Mouse (Mus musculus): ENCODE measurements around the gene Gpr153. TPM values are rescaled to one million over a fixed set of nuclear protein-coding genes. Genes with fewer than 3 reads are reported as not detected.

Gpr153 gene
- polyA plus RNA-seq, 1 experiment from 2014 or later, result 5.2 TPM

GRCm38 (mm10) chr4:152239974-152240373, 34.1 kb upstream of the Gpr153 start:
- no peak for DNase-seq (ENCODE audit: low spot score)

GRCm38 (mm10) chr4:152243241-152243891, 30.7 kb upstream of the Gpr153 start:
- TF ChIP-seq CTCF (IDR thresholded peaks at IDR 0.05; ENCODE audit: low read depth), result no peak
- H3K9ac ChIP-seq (ENCODE audit: low read depth, low read length), result no peak overlapping the region
- H3K27me3 ChIP-seq (ENCODE audit: insufficient read depth, low read length), result no peaks in the 10 kb centered on the region
- no peak overlapping the region for H3K27ac ChIP-seq
- no peak overlapping the region for H3K4me2 ChIP-seq (ENCODE audit: low read length)
- H3K36me3 ChIP-seq (ENCODE audit: insufficient read depth, low read length), result 0 out of 2 replicates have a peak, but pooled peaks cover 7% of the 10 kb centered on the region
- WGBS, result 88% methylated on average over 9 of the region's 9 CpGs
- DNase-seq (ENCODE audit: low spot score) (no peak), ATAC-seq (replicated peaks; ENCODE audit: low FRiP score, low read depth) (no peak)
- H3K9me3 ChIP-seq (replicated peaks; ENCODE audit: low read length), result no peaks in the 10 kb centered on the region
- H3K4me3 ChIP-seq (replicated peaks; ENCODE audit: low read depth, low read length), result no peak overlapping the region
- no peaks in the 10 kb centered on the region for H3K4me1 ChIP-seq (replicated peaks; ENCODE audit: insufficient read depth, low read length)

More at GRCm38 (mm10) chr4:152239974-152240373, 34.1 kb upstream of the Gpr153 start:
- Histone ChIP-seq H3K9ac (ENCODE audit: low read depth, low read length) (no peak overlapping the region), H3K4me3 (replicated peaks; ENCODE audit: low read depth, low read length) (no peak overlapping the region), H3K27me3 (ENCODE audit: insufficient read depth, low read length) (no peaks in the 10 kb centered on the region), H3K4me2 (ENCODE audit: low read length) (no peak overlapping the region), H3K9me3 (replicated peaks; ENCODE audit: low read length) (no peaks in the 10 kb centered on the region), H3K4me1 (replicated peaks; ENCODE audit: insufficient read depth, low read length) (no peaks in the 10 kb centered on the region), H3K27ac (no peak overlapping the region), H3K36me3 (ENCODE audit: insufficient read depth, low read length) (0 out of 2 replicates have a peak, but pooled peaks cover 10% of the 10 kb centered on the region)
- TF ChIP-seq CTCF (IDR thresholded peaks at IDR 0.05; ENCODE audit: low read depth), result no peak
- ATAC-seq (replicated peaks; ENCODE audit: low FRiP score, low read depth), result no peak
- 77% methylated on average over 4 of the region's 4 CpGs for WGBS

GRCm38 (mm10) chr4:152243969-152244368, 30.1 kb upstream of the Gpr153 start:
- no peak overlapping the region for H3K27ac ChIP-seq

DNA sequence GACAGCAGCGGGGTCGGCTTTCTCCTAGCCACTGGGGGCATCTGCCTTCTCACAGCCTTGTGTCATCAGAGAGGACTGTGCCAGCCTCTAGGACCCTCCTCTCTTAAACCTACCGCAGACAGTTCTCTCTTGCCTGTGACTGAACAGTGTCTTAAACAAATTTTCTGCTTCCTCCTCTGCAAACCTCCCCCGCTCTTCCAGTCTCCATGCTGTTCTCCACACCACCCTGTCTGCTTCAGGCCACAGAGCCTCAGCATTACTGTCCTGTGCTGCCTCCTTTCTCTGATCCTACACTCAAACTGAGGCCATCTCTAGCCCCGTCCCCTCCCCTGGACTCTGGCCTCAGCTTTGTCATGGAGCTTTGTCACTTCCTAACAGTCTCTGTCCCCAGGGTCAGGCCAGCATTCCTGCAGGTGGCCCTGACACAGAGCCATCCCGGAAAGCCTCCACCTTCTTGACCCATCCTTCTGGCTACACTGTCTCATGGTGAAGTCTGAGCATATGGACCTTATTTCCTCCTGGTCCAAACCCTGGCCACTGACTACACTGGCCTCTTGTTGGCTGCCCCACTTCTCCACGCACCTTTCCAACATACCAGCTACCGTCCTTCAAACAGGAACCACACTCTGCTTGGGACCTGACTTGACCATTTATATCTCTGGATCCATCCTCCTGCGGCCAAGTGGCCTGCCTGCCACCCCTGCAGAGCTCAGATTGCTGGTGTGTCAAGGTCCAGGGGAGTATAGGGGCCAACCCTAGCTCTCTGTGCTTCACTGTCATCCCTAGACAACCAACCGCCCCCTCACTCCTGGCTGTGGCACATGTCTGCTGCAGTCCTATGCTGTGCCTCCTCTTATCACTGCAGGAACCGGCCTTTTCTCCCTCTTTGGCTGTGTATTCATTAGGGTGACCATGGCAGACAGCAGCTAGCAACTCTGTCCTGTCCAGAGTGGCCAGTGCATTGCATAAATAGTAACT, 29.2 kb upstream of the Gpr153 start:
- no peaks in the 10 kb centered on the region for H3K27me3 ChIP-seq (ENCODE audit: insufficient read depth, low read length)
- no peak overlapping the region for H3K27ac ChIP-seq
- H3K4me3 ChIP-seq (replicated peaks; ENCODE audit: low read depth, low read length), result no peak overlapping the region
- no peaks in the 10 kb centered on the region for H3K9me3 ChIP-seq (replicated peaks; ENCODE audit: low read length)
- H3K4me1 ChIP-seq (replicated peaks; ENCODE audit: insufficient read depth, low read length), result no peaks in the 10 kb centered on the region
- DNase-seq (ENCODE audit: low spot score) (no peak), ATAC-seq (replicated peaks; ENCODE audit: low FRiP score, low read depth) (no peak)
- no peak overlapping the region for H3K9ac ChIP-seq (ENCODE audit: low read depth, low read length)
- no peak overlapping the region for H3K4me2 ChIP-seq (ENCODE audit: low read length)
- H3K36me3 ChIP-seq (ENCODE audit: insufficient read depth, low read length), result 0 out of 2 replicates have a peak, but pooled peaks cover 4% of the 10 kb centered on the region
- TF ChIP-seq CTCF (IDR thresholded peaks at IDR 0.05; ENCODE audit: low read depth), result no peak
- WGBS, result 65% methylated on average over 11 of the region's 11 CpGs

More at GRCm38 (mm10) chr4:152243969-152244368, 30.1 kb upstream of the Gpr153 start:
- Histone ChIP-seq H3K9me3 (replicated peaks; ENCODE audit: low read length) (no peaks in the 10 kb centered on the region), H3K27me3 (ENCODE audit: insufficient read depth, low read length) (no peaks in the 10 kb centered on the region), H3K4me2 (ENCODE audit: low read length) (no peak overlapping the region), H3K4me1 (replicated peaks; ENCODE audit: insufficient read depth, low read length) (no peaks in the 10 kb centered on the region), H3K36me3 (ENCODE audit: insufficient read depth, low read length) (0 out of 2 replicates have a peak, but pooled peaks cover 7% of the 10 kb centered on the region), H3K4me3 (replicated peaks; ENCODE audit: low read depth, low read length) (no peak overlapping the region), H3K9ac (ENCODE audit: low read depth, low read length) (no peak overlapping the region)
- no peak for DNase-seq (ENCODE audit: low spot score)
- WGBS, result 94% methylated on average over 8 of the region's 8 CpGs
- no peak for ATAC-seq (replicated peaks; ENCODE audit: low FRiP score, low read depth)
- TF ChIP-seq CTCF (IDR thresholded peaks at IDR 0.05; ENCODE audit: low read depth), result no peak

- no peak for TF ChIP-seq CTCF (IDR thresholded peaks at IDR 0.05; ENCODE audit: low read depth)
- H3K4me2 ChIP-seq (ENCODE audit: low read length), result no peak overlapping the region
- no peak overlapping the region for H3K4me3 ChIP-seq (replicated peaks; ENCODE audit: low read depth, low read length)
- no peaks in the 10 kb centered on the region for H3K4me1 ChIP-seq (replicated peaks; ENCODE audit: insufficient read depth, low read length)
- no peaks in the 10 kb centered on the region for H3K9me3 ChIP-seq (replicated peaks; ENCODE audit: low read length)
- no peaks in the 10 kb centered on the region for H3K36me3 ChIP-seq (ENCODE audit: insufficient read depth, low read length)
- no peak for DNase-seq (ENCODE audit: low spot score)
- H3K27me3 ChIP-seq (ENCODE audit: insufficient read depth, low read length), result no peaks in the 10 kb centered on the region
- no peak for ATAC-seq (replicated peaks; ENCODE audit: low FRiP score, low read depth)
- no peak overlapping the region for H3K9ac ChIP-seq (ENCODE audit: low read depth, low read length)
- no peak overlapping the region for H3K27ac ChIP-seq
- WGBS, result 80% methylated on average over 6 of the region's 6 CpGs
Observed at GRCm38 (mm10) chr4:152246011-152246410, 28.0 kb upstream of the Gpr153 start.

DNA sequence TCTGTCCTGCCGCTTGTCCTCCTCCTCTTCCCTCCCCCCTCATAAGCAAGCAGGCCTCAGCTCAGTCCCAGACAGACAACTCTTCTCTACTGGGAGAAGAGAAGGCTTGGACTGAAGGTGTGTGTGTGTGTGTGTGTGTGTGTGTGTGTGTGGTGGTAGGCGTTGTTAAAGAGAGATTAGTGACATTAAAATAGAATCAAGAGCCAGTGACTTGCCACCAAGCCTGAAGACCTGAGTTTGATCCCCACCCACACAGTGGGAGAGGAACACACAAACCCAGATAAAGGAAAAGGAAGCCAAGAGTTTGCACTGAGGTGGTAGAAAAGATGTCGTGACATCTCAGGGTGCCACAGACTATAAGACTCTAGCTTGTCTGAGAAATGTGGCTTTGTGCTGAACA, 26.8 kb upstream of the Gpr153 start:
- no peaks in the 10 kb centered on the region for H3K9me3 ChIP-seq (replicated peaks; ENCODE audit: low read length)
- no peaks in the 10 kb centered on the region for H3K27me3 ChIP-seq (ENCODE audit: insufficient read depth, low read length)
- no peak overlapping the region for H3K9ac ChIP-seq (ENCODE audit: low read depth, low read length)
- no peaks in the 10 kb centered on the region for H3K36me3 ChIP-seq (ENCODE audit: insufficient read depth, low read length)
- DNase-seq (ENCODE audit: low spot score) (no peak), ATAC-seq (replicated peaks; ENCODE audit: low FRiP score, low read depth) (no peak)
- no peak overlapping the region for H3K4me2 ChIP-seq (ENCODE audit: low read length)
- TF ChIP-seq CTCF (IDR thresholded peaks at IDR 0.05; ENCODE audit: low read depth), result no peak
- no peak overlapping the region for H3K4me3 ChIP-seq (replicated peaks; ENCODE audit: low read depth, low read length)
- WGBS, result 81% methylated on average over 3 of the region's 3 CpGs
- no peak overlapping the region for H3K27ac ChIP-seq
- H3K4me1 ChIP-seq (replicated peaks; ENCODE audit: insufficient read depth, low read length), result no peaks in the 10 kb centered on the region

All from kidney, postnatal 0 days (tissue).